Mouse (Mus musculus): ENCODE results near the gene Gm5269.
A peak's percentile ranks its signal among the peaks of the same experiment; 100 is the strongest.

Gene Gm5269

GRCm38 (mm10) chr1:45890173-45890572 lies at the start of gene Gm5269:
Gm5269 (minus strand) TSS chr1:45890273.
- DNase-seq = no peak

DNA sequence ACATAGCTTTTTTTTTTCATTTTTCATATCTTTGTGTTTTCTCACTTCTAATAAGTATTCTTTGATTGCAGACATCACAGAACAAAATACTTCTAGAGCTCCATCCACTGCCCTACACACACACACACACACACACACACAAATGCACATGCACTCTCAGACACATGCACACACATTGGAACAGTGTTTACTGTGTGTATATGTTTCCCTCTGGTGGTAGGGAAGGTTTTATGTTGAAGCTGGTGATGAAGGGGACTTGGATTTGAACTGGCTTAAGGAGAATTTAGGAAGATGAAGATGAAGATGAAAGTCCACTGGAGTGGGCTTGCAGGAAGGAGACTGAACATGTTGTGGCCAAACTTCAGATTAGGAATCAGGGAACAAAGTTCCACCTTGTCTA lies 41.1 kb upstream of the Gm5269 start:
- DNase-seq = no peak

DNA sequence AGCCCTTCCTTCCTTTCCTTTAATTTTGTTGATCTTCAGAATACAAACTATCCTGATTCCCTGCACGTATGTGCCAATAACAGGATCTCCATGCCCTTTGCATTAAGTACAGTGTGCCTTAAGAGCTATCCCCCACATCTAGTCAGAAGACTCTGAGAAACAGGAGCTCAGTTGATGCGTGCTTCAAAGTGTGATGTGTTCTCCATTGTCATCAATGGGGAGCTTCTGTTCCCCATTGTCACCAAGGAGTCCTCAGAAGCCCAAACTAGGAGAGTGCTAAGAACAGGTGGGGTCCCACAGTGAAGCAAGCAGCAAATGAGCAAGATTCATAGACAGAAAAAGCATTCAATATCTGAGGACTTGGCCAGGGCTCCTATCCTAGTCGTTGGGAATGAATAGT lies 36.8 kb upstream of the Gm5269 start:
- DNase-seq = no peak

DNA sequence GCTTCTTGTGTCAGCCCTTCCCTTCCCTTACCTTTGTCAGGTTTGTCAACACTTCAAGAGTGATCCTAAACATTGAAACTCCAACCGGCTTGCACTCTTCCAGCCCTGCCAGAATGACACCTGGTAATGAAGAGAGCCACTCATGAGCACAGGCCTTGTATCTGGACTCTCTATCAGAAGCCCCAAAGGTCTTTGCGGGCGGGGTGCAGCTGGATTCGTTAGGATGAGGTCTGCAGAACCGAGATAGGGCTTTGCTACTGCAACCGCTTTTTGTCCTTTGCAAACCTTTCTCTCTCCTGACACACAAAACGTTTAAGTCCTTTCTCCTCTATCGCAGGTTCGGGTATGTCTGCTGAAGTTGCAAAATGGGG lies 36.3 kb upstream of the Gm5269 start, which contains the start of gene Slc40a1:
Slc40a1 (minus strand) TSS at position 131 of the 371 bp plus-strand sequence.
- no peak for DNase-seq

- peak; percentile 66 for DNase-seq
Observed at GRCm38 (mm10) chr1:45925500-45926392, 35.7 kb upstream of the Gm5269 start.

GRCm38 (mm10) chr1:45925131-45925499 lies 35.0 kb upstream of the Gm5269 start:
- no peak for DNase-seq

GRCm38 (mm10) chr1:45924516-45924915 lies 34.4 kb upstream of the Gm5269 start:
- no peak for DNase-seq

GRCm38 (mm10) chr1:45923306-45923705 lies 33.2 kb upstream of the Gm5269 start:
- no peak for DNase-seq

GRCm38 (mm10) chr1:45920703-45921102 lies 30.6 kb upstream of the Gm5269 start:
- DNase-seq = no peak

DNA sequence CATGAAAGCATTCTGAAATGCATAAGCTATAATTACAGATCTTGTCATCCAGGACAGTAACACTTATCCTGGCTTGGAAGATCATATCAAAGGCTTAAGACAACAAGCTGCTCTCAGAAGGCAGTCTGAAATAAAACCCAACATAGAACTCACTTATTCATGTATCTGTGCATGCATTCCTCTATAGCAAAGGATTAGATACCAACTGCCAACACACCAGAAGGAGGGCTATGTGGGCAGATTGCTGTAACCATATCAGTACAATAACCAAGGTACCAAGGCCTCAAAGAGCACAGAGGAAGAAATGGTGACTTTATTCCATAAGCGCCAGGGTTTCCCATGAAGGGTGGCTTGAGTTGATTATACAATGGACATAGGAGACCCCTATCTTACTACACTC lies 29.7 kb upstream of the Gm5269 start:
- no peak for DNase-seq

DNA sequence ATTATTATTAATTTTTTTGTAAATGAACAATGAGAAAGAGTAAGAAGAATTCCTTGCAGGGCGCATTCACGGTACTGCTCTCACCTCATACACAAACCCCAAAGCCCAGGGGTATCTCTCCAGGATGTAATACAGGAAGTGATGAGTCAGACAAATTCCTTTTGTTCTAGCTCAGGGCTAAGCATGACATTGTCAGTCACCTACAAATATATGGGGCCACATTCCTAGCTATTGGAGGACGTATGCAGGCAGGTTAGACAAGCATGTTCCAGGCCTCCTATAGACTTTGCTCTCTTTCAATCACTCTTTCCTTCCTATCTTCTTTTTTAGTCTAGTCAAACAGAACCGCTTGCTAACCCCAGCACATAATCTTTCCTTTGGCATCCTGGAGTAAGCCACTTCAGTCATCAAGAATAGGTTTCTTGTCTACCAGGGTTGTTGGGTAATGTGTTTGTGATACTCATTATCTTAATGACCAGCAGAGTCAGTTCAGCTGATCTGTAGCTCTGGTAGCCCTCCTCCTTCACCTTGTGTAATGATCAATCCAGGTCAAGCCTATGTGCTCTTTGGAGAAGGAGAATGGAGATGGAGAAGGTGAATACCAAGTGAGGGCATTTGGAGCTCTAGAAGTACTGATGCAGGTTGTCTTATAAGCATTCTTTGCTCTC lies 27.2 kb upstream of the Gm5269 start:
- no peak for DNase-seq

GRCm38 (mm10) chr1:45916174-45916573 lies 26.1 kb upstream of the Gm5269 start:
- no peak for DNase-seq

DNA sequence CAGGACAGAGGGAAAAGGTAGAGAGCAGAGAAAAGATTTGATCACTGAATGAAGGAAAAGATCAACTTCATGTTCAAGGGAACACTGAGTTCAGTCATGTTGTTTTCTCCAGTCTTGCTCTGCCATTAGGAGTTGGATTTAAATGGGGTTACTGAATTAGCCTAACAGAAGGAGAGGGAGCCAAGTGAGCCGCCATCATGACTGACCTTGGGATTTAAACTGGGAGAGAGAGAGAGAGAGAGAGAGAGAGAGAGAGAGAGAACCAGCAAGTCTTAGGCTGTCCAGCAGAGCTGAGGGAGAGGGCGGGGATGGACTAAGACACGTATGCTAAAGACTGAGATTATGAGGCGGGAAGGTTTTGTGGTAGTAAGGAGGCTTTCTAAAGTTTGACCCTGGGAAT lies 24.2 kb upstream of the Gm5269 start:
- no peak for DNase-seq

DNA sequence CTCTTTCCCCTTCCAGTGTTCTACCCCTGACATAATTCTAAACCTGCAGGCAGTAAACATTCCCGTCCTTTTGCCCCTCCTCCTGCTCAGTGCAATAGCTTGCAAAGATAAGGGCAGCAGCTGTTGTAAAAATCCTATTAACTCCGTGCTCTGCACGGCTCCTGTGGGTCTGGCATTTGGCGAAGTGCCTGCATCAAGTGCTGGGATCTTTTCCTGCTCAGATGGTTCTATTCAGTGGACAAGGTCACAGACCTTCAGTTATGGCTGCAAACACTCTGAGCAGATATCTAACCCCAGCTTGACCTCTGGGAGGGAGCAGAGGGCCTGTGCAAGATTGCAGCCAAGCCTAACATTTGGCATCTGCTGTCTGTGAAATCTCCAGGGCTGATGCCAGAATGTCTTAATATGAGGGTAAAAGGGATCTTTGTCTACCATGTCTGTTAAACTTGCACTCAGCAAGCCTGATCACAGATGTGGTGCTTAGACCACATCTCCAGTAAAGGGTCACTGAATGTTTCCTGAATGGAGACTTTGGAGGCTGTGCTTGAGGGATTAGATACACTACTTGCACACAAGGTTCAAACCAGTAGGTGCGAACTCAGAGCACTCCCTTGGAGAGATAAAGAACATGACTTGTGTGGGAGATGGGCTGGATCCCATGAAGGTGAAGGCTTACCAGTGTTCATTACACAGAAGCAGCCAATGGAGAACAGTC lies 15.2 kb upstream of the Gm5269 start:
- no peak for DNase-seq

- no peak for DNase-seq
Observed at GRCm38 (mm10) chr1:45904161-45904560, 14.1 kb upstream of the Gm5269 start.

DNA sequence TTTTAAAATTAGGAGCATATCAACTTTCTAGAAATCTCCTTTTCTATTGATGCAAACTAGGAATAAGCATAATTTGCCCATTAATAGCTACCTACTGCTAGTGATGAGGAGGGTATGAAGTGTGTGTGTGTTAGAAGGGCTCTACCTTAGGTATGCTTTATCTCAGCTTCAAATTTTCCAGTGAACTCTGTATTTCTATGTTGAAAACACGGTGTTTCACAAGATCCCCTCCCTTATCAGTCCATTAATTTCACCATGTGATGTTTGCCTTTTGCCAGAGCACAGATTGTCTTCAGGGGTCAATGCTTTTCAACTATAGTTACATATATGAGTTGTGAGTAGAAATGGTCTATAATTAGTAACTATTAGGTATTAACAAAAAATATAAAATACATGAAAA lies 8.0 kb upstream of the Gm5269 start:
- DNase-seq = no peak

- no peak for DNase-seq
Observed at GRCm38 (mm10) chr1:45894168-45894912, 4.3 kb upstream of the Gm5269 start.

GRCm38 (mm10) chr1:45891986-45892385 lies 1.9 kb upstream of the Gm5269 start:
- no peak for DNase-seq

DNA sequence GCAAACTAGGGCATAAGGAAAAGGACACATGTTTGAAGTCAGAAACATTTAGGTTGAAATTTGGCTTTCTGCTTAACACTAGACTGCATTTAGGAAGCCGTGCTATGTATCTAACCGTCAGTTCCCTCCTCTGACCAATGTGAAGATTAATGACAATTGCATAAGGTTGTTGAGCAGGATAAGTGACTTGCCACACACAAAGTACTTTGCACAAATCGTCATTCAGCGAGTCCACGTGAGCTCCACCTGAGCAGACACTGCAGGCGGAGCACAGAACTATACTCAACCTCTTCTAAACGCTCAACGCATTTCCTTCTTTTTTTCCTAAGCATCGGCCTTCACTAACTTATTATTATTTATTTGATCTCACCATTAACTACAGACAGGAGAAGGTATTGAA lies 3.3 kb downstream of the Gm5269 start:
- no peak for DNase-seq

- DNase-seq = no peak
Observed at GRCm38 (mm10) chr1:45883378-45883777, 6.7 kb downstream of the Gm5269 start.

- DNase-seq = no peak
Observed at GRCm38 (mm10) chr1:45882076-45882475, 8.0 kb downstream of the Gm5269 start.

- DNase-seq = no peak
Observed at GRCm38 (mm10) chr1:45881228-45881832, 8.7 kb downstream of the Gm5269 start.

DNA sequence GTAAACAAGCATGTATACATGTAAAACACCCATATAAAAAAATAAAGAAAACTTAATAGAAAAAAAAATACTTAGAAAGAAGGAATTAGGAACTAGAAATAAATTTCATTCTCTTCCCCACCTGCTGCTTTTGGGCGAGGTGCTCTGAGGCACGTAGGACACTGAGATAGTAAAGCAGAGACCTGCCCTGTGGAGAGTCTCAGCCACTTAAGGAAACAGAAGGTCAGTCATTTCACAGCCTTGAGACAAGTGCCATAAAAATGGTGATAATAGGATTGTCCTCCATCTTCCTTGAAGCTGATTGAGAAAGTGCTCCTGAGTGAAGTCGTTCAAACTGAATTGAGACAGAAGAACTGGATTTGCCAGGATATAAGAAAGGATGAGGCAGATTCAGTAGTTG lies 12.6 kb downstream of the Gm5269 start:
- DNase-seq = no peak
